Mouse (Mus musculus): Measurements from ENCODE around the gene Trmt5.

Gene Trmt5

DNA sequence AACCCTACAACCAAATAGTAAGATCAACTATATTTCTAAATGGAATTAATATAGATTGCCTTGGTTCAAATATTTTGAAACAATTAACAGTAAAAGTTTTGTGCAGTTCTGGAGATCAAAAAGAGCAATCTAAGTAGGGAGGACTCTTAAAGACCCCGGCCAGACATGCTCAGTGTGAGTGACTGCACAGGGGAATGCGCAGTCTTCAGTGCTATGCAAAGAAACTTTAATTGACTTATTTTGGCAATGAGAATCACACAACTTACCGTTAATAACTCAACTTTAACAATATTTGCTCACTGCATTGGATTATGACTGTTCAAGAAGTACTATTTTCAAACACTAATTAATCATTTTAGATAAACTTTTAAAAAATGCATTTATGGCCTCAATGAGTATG, 17.0 kb downstream of the Trmt5 start:
- no peak for DNase-seq

DNA sequence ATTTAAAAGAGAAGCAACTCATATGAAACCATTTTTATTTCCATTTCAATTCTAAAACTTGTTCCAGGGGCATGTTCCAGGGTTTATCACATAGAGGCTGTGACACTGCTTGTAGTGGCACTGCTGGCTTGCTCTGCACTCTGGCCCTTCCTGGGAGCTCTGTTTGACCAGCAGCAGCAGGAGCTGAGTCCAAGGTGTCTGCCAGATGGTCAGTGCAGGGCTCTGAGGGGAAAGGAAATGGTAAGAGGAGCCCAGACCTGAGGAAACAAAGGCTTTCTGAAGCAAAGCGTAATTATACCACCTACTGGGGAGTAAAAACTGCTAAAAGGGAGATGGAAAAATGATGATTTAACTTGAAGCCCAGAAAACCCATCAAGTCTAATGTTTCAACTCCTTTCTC, 18.0 kb downstream of the Trmt5 start:
- DNase-seq, result peak; percentile 15 to 41

DNA sequence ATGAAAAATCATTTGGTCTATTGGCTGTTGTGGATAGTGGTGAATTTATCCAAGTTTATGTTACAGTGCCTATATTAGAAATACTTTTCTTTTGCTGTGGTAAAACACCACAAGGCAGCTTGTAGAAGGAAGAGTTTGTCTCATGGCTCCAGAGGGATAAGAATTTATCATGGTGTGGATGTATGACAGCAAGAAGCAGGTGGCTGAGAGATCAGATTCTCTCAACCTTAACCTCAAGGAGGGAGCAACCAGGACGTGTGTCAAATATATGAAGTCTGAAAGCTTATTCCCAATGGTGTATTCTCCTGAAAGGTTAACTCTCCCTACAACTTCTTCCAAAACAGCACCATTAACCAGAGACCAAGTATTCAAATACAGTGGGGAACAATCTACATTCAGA, 19.9 kb downstream of the Trmt5 start:
- no peak for DNase-seq

DNA sequence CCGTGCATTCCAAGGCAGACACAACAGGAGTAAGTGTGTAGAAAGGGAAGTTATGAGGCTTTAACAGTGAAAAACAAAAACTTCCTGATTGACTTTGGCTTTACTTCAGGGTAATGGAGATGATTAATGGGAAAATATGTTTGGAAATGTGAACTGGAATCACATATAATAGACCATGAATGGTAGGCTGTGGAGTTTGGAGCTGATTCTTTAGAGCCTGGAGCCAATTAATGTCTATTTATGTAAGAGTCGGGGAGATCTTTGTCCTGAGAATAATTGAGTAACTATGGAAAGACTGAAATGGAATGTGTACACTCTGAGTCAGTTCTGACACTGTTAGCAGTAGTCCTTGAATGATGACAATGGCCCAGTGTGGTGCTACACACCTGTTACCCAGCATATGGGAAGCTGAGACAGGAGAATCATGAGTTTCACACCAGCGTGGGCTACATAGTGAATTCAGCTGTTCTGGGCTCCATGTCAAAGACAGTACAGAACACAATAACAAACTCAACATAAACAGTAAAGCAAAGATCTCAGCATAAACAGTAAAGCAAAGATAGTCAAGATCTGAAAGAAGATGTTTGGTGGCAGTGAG, 21.0 kb downstream of the Trmt5 start:
- no peak for DNase-seq

DNA sequence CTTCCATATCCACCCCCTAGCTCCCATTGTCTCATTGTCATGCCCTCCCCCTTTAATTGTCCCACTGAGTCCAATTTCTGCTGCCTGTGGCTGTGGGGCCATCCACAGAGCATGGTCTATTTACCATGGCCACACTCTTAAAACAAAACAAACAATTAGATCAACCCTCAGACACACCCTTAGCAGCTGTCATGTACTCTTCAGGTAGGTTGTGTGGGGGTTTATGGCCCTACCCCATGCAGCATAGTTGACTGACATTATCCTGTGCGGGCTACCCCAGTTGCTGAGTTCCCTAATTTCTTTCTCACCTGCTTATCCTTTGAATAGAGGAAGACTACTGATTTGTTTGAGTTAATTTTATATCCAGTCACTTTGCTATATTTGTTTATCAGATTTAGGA, 26.2 kb downstream of the Trmt5 start:
- no peak for DNase-seq

DNA sequence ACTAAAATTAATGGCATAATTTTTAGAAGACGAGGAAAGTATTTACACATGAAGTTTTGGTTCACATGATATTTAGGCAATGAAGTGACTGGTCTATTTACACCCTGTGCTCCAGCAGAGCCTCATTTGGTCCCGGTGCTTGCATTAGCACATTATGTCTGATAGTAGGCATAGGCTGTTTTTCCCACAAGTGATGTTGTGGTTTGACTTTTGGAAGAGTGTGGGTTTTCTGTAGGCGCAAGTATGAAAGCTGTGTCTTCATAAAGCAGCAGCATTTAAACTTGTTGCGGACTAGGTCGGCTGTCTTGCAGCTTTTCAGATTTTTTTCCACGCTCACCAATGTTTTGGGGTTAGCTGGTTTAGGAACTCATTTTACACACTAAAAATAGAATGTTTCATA, 27.2 kb downstream of the Trmt5 start:
- DNase-seq, result no peak

DNA sequence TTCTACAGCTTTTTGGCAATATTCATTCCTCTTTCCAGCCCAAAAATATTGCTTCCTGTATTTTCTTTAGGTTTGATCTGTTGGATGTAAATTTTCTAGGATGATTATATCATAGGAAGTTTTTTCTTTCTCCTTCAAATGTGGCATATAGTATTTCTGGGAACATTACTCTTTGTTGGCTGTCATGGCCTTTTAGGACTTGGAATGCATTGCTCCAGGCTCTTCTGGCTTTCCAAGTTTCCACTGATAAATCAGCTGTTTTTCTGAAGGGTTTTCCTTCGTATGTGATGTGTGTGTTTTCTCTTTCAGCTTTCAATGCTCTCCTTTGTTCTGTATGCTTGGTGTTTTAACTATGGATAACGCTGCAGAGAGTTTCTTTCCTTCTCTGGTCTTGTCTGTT, 31.5 kb downstream of the Trmt5 start:
- DNase-seq, result no peak

DNA sequence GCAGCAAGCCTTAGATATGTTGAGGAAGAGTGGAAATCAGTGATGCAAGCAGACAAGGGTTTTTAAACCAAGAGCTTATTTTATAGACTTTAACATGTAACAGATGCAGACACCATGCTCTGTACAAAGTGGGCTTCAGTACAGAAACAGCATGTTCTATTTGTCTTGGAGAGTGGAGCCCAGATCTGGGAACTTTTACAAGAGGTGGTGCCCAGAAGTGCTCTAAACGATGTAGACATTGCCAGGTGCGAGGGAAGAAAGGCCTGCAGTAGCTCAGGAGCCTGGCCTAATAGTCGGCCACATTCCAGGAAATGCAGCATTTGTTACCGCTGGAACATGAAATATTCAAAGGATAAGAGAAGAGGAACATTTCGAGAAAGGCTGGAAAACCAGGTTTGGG, 40.8 kb downstream of the Trmt5 start:
- DNase-seq, result no peak

DNA sequence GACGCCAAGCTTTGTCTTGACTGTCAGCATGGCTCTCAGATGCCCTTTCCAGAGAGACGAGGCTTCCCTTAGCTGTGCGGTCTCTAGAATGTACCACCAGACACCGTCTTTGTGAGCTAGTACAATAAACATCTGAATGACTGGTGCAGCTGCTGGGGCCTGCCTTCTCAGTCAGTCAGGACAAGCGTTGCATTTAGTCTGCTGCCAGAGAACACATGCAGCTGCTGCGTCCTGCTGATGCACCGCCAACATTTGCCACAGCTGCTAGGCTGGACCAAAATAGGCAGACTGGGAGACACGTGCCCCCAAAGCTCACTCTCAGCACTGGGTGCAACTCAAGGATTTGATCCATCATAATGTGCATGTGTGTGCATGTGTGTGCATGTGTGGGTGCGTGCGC, 44.5 kb downstream of the Trmt5 start:
- DNase-seq, result peak in 1 of 2 experiments; percentile 8

DNA sequence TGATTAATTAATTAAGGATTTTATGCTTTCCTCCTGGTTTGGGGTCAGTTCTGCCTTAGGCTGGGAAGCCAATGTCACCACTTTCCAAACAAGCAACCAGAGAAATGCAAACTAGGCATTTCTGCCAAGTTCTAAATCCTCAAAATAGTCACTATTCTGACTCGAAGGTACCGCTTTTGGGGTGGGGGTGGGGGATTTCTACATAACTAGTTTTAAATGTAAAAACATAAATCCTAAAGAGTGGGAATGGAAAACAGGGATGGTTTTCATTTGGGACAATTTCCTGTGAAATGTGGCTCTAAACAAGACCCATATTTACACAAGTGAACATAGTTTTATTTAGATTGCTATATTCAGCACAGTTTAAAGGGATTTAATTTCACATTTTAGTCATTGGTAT, 53.9 kb downstream of the Trmt5 start:
- no peak for DNase-seq

DNA sequence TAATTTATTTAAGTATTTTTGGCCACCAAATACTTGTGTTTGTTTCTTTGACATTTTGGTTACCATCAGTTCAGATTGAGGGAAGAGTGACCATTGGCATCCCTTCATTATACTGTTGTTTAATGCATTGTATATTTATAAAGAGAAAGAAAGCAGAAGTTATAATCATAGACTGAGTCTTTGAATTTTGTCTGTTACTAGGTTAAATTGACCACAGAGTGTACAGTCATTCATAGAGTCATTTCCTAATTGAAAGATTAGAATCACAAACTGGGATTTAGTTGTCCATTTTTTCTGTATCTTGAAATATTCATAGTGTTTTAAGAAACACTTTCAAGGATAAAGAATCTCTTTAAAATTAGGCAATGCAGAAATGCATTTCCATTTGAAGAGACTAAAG, 55.0 kb downstream of the Trmt5 start:
- no peak for DNase-seq

DNA sequence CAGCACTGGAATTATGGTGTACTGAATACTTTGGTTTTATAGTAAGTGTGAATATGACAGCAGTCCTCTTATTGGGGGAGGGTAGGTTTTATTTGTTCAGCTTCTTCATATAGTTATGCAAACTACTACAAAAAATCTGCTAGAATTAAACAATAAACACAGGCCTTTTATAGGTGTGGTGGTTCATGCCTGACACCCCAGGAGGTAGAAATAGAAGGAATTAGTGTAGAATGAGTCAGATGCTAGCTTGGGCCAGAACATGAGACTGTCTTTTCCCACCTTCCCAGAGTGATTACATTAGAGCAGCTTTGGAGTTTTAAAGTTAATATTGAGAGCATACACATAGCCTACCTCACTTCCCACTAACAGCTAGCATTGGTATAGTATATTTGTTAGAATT, 56.3 kb downstream of the Trmt5 start:
- no peak for DNase-seq

All from cerebellum, postnatal 25 days (tissue).